In the genomic region with DNA sequence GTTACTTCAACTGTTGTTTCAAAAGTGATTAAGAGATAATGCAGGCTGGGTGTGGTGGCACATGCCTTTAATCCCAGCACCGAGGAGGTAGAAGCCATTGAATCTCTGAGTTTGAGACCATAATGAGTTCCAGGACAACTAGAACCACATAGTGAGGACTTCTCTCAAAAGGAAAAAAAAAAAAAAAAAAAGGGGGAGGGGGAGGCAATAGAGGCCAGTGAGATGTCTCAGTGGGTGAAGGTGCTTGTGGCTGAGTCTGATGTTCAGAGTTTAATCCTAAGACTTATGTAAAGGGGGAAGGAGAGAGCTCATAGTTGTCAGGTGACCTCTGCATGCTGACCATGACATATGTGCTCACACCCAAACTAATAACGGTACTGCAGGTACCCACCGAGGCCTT, we compare ENCODE assay signal across 9 mouse cellular contexts. TPM values are rescaled to one million over a fixed set of nuclear protein-coding genes. Genes with fewer than 3 reads are reported as not detected.
DNase-seq lines count a peak whose midpoint lies in the region; ATAC-seq and TF ChIP-seq lines count a peak whose summit lies in the region.
"Had no signal": no experiment of that assay in that cellular context is flagged by ENCODE, and none has a peak within 500 bp of the region (broad histone marks: within the 10 kb centered on the region; RNA-seq: fewer than 3 reads in every experiment).

No protein-coding gene starts in this region.

- H3K27me3 ChIP-seq in embryonic facial prominence, embryonic 14.5 days (replicated peaks; ENCODE audit: control insufficient read depth, insufficient read depth, low read length): no peaks in the 10 kb centered on the region
- H3K27me3 ChIP-seq in hindbrain, postnatal 0 days (ENCODE audit: insufficient read depth, low read length): no peaks in the 10 kb centered on the region
- no peaks in the 10 kb centered on the region for H3K27me3 ChIP-seq in midbrain, embryonic 16.5 days (ENCODE audit: control insufficient read depth, insufficient read depth, low read depth, low read length)

- peaks cover 23% of the 10 kb centered on the region for H3K36me3 ChIP-seq in embryonic facial prominence, embryonic 14.5 days (ENCODE audit: control insufficient read depth, insufficient read depth, low read length)
- H3K36me3 ChIP-seq in hindbrain, postnatal 0 days (ENCODE audit: insufficient read depth, low read length): peaks cover 15% of the 10 kb centered on the region
- peaks cover 5% of the 10 kb centered on the region for H3K36me3 ChIP-seq in midbrain, embryonic 16.5 days (ENCODE audit: control insufficient read depth, insufficient read depth, low read length)

- H3K4me2 ChIP-seq in embryonic facial prominence, embryonic 14.5 days (ENCODE audit: low read depth, low read length): peak overlapping the region; percentile 94
- peak overlapping the region; percentile 97 for H3K4me2 ChIP-seq in hindbrain, postnatal 0 days (ENCODE audit: low read depth, low read length)
- peak overlapping the region; percentile 98 for H3K4me2 ChIP-seq in midbrain, embryonic 16.5 days (ENCODE audit: low read length)

- TF ChIP-seq CTCF in layer of hippocampus, adult 2 months (conservative IDR thresholded peaks at IDR 0.05): no peak
- TF ChIP-seq CTCF in hindbrain, postnatal 0 days (IDR thresholded peaks at IDR 0.05; ENCODE audit: low read depth): no peak

- no peak overlapping the region for H3K27ac ChIP-seq in layer of hippocampus, adult 2 months
- H3K27ac ChIP-seq in embryonic facial prominence, embryonic 14.5 days (replicated peaks; ENCODE audit: low read depth, low read length): no peak overlapping the region
- H3K27ac ChIP-seq in hindbrain, postnatal 0 days: no peak overlapping the region
- H3K27ac ChIP-seq in midbrain, embryonic 16.5 days (ENCODE audit: low read length): no peak overlapping the region

- 65% methylated on average over 3 of the region's 3 CpGs for WGBS in embryonic facial prominence, embryonic 14.5 days
- 77% methylated on average over 3 of the region's 3 CpGs for WGBS in hindbrain, postnatal 0 days
- 77% methylated on average over 3 of the region's 3 CpGs for WGBS in midbrain, embryonic 16.5 days

- H3K9ac ChIP-seq in embryonic facial prominence, embryonic 14.5 days (ENCODE audit: low read depth, low read length): no peak overlapping the region
- H3K9ac ChIP-seq in hindbrain, postnatal 0 days (replicated peaks; ENCODE audit: low read length): no peak overlapping the region
- H3K9ac ChIP-seq in midbrain, embryonic 16.5 days (ENCODE audit: low read depth, low read length): no peak overlapping the region

- H3K4me3 ChIP-seq in layer of hippocampus, adult 2 months: peak overlapping the region; percentile 97; the same call in 1 of the 2 replicates
- peak overlapping the region; percentile 98; the same call in 1 of the 2 replicates for H3K4me3 ChIP-seq in embryonic facial prominence, embryonic 14.5 days (ENCODE audit: low read depth, low read length)
- H3K4me3 ChIP-seq in hindbrain, postnatal 0 days (ENCODE audit: low read length): no peak overlapping the region
- H3K4me3 ChIP-seq in midbrain, embryonic 16.5 days (ENCODE audit: low read depth, low read length): peak overlapping the region; percentile 99; the same call in 1 of the 2 replicates

- H3K9me3 ChIP-seq in embryonic facial prominence, embryonic 14.5 days (ENCODE audit: control insufficient read depth, low read length): no peaks in the 10 kb centered on the region
- no peaks in the 10 kb centered on the region for H3K9me3 ChIP-seq in hindbrain, postnatal 0 days (ENCODE audit: low read length)
- H3K9me3 ChIP-seq in midbrain, embryonic 16.5 days (replicated peaks; ENCODE audit: control insufficient read depth, low read length, poor library complexity, severe bottlenecking): no peaks in the 10 kb centered on the region

- H3K4me1 ChIP-seq in embryonic facial prominence, embryonic 14.5 days (ENCODE audit: control insufficient read depth, insufficient read depth, low read length): peaks cover 20% of the 10 kb centered on the region
- H3K4me1 ChIP-seq in hindbrain, postnatal 0 days (ENCODE audit: insufficient read depth, low read length): peaks cover 17% of the 10 kb centered on the region
- H3K4me1 ChIP-seq in midbrain, embryonic 16.5 days (ENCODE audit: control insufficient read depth, insufficient read depth, low read length): peaks cover 41% of the 10 kb centered on the region

- ATAC-seq in embryonic facial prominence, embryonic 14.5 days (ENCODE audit: low read depth): no peak
- ATAC-seq in hindbrain, postnatal 0 days: no peak
- no peak for ATAC-seq in midbrain, embryonic 16.5 days

- no peak for DNase-seq in layer of hippocampus, adult 2 months (ENCODE audit: low spot score in 2 of 2)
- DNase-seq in layer of hippocampus, adult 11-12 months (ENCODE audit: low spot score): no peak
- no peak for DNase-seq in embryonic facial prominence, embryonic 14.5 days (ENCODE audit: low spot score)
- DNase-seq in hindbrain, postnatal 0 days (ENCODE audit: low spot score): no peak
- DNase-seq in right cerebral cortex, adult 2 months (ENCODE audit: low spot score in 2 of 2): no peak
- DNase-seq in layer of hippocampus, postnatal 14 days (ENCODE audit: low spot score in 2 of 2): no peak
- no peak for DNase-seq in gastrocnemius, postnatal 10 days
- DNase-seq: left cerebral cortex, postnatal 4 days had no signal

RNA-seq across cellular contexts. Expression of gene Ddx31, which starts 1.8 kb away (rescaled TPM):
- 1 to 10 TPM; 8.7 to 9.4 TPM for total RNA-seq in layer of hippocampus, adult 2 months (2021)
- polyA plus RNA-seq in embryonic facial prominence, embryonic 14.5 days (2014; fragmentation: Nextera tagmentation; extraction: Ambion mirVana): 12.7 and 13.3 TPM in 2 replicates
- 17.4 and 18.6 TPM in 2 replicates for total RNA-seq in hindbrain, postnatal 0 days (2014; rRNA removed)
- 10.2 and 11.0 TPM in 2 replicates for polyA plus RNA-seq in hindbrain, postnatal 0 days (2015; fragmentation: Nextera tagmentation; extraction: Ambion mirVana)
- 10.7 and 12.6 TPM in 2 replicates for polyA plus RNA-seq in midbrain, embryonic 16.5 days (2015; fragmentation: Nextera tagmentation; extraction: Ambion mirVana)
- total RNA-seq in layer of hippocampus, postnatal 14 days (2021): 1 to 10 TPM; 7.4 to 8.0 TPM
- total RNA-seq in gastrocnemius, postnatal 10 days (2021): 1 to 10 TPM; 3.4 to 5.7 TPM

RNA-seq across cellular contexts. Expression of gene Gtf3c4, which starts 1.9 kb away (rescaled TPM):
- total RNA-seq in layer of hippocampus, adult 2 months (2021): 10 to 100 TPM; 31.1 to 34.0 TPM
- polyA plus RNA-seq in embryonic facial prominence, embryonic 14.5 days (2014; fragmentation: Nextera tagmentation; extraction: Ambion mirVana): 20.5 and 20.6 TPM in 2 replicates
- 64.3 and 111 TPM in 2 replicates for total RNA-seq in hindbrain, postnatal 0 days (2014; rRNA removed)
- polyA plus RNA-seq in hindbrain, postnatal 0 days (2015; fragmentation: Nextera tagmentation; extraction: Ambion mirVana): 12.8 and 14.5 TPM in 2 replicates
- polyA plus RNA-seq in midbrain, embryonic 16.5 days (2015; fragmentation: Nextera tagmentation; extraction: Ambion mirVana): 18.7 and 23.2 TPM in 2 replicates
- 10 to 100 TPM; 35.5 to 41.1 TPM for total RNA-seq in layer of hippocampus, postnatal 14 days (2021)
- total RNA-seq in gastrocnemius, postnatal 10 days (2021): 10 to 100 TPM; 17.2 to 19.3 TPM
